Mouse (Mus musculus): ENCODE data around the gene Zfp868. TPM values are rescaled to one million over a fixed set of nuclear protein-coding genes. Genes with fewer than 3 reads are reported as not detected.
"Not testable (repeated sequence)": the region's sequence is repeated elsewhere in the genome, so short reads cannot be mapped to it uniquely, and the experiment has no call there.

The Zfp868 gene
- 0.11 and 0.16 TPM in 2 replicates for polyA plus RNA-seq (2012)

DNA sequence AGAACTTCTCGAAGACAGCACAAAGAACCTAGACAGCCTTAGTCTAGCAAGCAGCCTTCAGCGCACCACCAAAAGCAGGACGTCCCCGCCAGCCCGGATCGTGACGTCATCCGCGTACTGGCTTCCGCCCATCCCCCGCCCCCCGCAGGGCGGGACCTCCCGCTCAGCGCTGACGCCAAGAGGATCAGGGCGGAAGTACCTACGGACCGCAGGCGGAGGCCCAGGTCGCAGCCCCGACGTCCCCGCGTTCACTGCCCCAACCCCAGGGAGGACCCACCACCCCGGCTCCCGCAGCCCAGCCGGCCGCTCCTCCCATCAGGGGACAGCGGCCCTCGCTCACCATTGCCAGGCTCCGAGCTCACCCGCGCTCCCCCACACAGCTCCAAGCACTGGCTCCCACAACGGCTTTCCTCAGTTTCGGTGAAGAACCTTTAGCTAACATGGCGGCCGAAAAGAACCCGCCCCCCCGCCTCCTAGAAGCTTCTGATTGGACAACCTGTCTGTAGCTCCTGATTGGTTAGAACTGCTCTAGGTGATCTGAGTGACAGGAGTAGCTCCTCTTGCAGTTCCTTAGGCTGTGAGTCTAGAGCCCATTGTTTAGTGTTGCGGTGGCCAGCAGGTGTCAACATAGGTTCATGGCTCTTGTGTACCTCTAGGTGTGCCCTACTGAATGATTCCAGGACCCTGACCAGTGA is at the start of gene Zfp868:
Gene Zfp868 (minus strand): TSS at position 454 of the 695 bp plus-strand sequence.
- Histone ChIP-seq H3K9me3 (ENCODE audit: control insufficient read depth, low read length) (no peaks in the 10 kb centered on the region), H3K4me3 (replicated peaks) (peak within 1 kb of the TSS; percentile 95), H3K4me1 (ENCODE audit: control insufficient read depth) (peaks cover 23% of the 10 kb centered on the region), H3K36me3 (ENCODE audit: control insufficient read depth) (peaks cover 14% of the 10 kb centered on the region), H3K27me3 (ENCODE audit: control insufficient read depth) (no peaks in the 10 kb centered on the region)
- TF ChIP-seq TAL1 (IDR thresholded peaks at IDR 0.05; ENCODE audit: low read length) (no peak), GATA1 (IDR thresholded peaks at IDR 0.05; ENCODE audit: low read length) (no peak)

DNA sequence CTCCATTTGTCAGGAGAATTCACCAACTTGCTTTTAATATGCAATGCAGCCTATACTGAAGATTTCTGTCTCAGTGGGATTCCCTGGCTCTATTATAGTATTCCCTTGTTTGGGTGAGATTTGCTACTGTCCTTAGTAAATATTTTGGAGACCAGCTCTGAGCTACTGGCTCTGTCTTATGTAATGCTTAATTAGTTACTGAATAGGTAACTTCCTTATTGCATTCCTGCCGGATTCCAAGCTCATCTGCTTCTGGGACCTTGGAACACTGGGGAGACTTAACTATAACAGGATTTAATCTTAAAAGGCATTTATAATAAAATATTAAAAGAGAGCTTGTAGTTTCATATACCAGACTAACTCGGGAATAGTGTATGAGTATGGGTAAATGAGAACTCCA is 39.7 kb upstream of the Zfp868 start:
- not testable (repeated sequence) for H3K9me3 ChIP-seq (ENCODE audit: control insufficient read depth, low read length); H3K27me3 ChIP-seq (ENCODE audit: control insufficient read depth); H3K4me3 ChIP-seq (replicated peaks); H3K36me3 ChIP-seq (ENCODE audit: control insufficient read depth); H3K4me1 ChIP-seq (ENCODE audit: control insufficient read depth)

DNA sequence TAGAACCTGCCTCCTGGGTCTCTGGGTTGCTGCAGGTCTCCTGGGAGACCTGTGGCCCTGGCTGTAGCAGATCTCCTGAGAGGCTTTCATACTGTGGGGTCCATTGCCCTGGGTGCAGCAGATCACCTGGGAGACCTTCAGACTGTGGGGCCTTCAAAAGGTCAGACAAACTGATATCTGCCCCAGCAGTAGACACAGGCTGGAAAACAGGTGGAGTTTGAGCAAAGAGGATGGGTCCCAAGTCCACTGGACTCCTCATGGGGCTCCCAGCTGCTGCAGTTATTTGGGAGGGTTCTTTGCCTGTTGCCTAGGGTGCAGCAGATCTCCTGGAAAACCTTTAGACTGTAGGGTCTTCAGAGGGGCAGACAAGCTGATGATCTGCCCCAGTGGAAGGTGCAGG is 35.9 kb upstream of the Zfp868 start:
- Histone ChIP-seq H3K4me3 (replicated peaks) (no peak overlapping the region), H3K9me3 (ENCODE audit: control insufficient read depth, low read length) (peaks cover 2% of the 10 kb centered on the region; the same call in 1 of the 2 replicates), H3K4me1 (ENCODE audit: control insufficient read depth) (no peaks in the 10 kb centered on the region), H3K36me3 (ENCODE audit: control insufficient read depth) (no peaks in the 10 kb centered on the region; the same call in 1 of the 2 replicates), H3K27me3 (ENCODE audit: control insufficient read depth) (peaks cover 2% of the 10 kb centered on the region)
- TF ChIP-seq GATA1 (IDR thresholded peaks at IDR 0.05; ENCODE audit: low read length) (no peak), TAL1 (IDR thresholded peaks at IDR 0.05; ENCODE audit: low read length) (no peak)

DNA sequence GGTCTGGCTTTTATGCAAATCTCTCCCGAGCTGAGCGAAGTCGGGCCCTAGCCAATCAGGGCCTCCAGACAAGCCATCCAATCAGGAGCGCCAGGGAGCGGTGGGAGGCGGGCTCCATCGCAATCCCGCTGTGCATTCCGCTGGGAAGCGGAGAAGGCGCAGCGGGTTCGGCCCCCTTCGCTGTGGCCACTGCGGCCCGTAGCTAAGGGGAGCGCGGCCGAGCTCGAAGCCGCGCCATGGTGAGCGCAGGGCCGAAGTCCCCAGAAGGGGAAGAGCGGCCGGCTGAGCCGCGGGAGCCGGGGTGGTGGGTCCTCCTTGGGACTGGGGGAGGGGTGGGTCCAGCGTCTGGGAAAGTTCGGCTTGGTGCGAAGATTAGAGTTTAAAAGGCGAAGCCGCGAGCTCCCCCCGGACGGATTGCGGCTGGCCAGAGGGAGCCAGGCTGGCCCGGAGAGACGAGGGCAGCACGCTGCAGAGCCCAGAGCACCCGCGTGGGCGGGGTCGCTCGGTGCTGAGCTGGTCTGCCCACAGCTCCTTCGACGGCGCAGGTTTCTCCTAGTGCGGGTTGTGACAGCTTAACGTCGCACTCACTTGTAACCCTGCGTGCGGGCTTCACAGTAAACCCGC is 29.1 kb upstream of the Zfp868 start, which contains the start of gene Zfp964:
Gene Zfp964 (plus strand): TSS at position 122 of the 624 bp plus-strand sequence.
- Histone ChIP-seq H3K4me3 (replicated peaks) (peak within 1 kb of the TSS; percentile 56), H3K36me3 (ENCODE audit: control insufficient read depth) (no peaks in the 10 kb centered on the region), H3K9me3 (ENCODE audit: control insufficient read depth, low read length) (peaks cover 2% of the 10 kb centered on the region; the same call in 1 of the 2 replicates), H3K4me1 (ENCODE audit: control insufficient read depth) (peaks cover 7% of the 10 kb centered on the region), H3K27me3 (ENCODE audit: control insufficient read depth) (peaks cover 27% of the 10 kb centered on the region)
- TF ChIP-seq TAL1 (IDR thresholded peaks at IDR 0.05; ENCODE audit: low read length): no peak
- no peak for TF ChIP-seq GATA1 (IDR thresholded peaks at IDR 0.05; ENCODE audit: low read length)

DNA sequence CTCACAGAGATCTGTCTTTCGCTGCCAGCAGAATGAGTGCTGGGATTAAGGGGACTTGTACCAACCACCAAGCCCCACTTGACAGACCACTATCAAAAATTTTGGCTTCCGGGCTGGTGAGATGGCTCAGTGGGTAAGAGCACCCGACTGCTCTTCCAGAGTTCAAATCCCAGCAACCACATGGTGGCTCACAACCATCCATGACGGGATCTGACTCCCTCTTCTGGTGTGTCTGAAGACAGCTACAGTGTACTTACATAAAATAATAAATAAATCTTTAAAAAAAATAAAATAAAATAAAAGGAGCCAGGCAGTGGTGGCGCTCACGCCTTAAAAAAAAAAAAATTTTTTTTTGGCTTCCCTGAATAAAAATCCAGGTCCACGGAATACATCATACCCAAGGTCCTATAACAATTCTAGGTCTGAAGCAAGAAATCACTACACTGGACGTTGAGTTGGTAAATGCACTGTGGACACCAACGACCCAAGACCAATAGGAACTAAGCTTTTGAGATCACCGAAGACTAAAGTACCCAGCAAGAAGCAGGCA is 28.5 kb upstream of the Zfp868 start:
- H3K4me1 ChIP-seq (ENCODE audit: control insufficient read depth): peaks cover 7% of the 10 kb centered on the region
- TF ChIP-seq TAL1 (IDR thresholded peaks at IDR 0.05; ENCODE audit: low read length) (no peak), GATA1 (IDR thresholded peaks at IDR 0.05; ENCODE audit: low read length) (no peak)
- peaks cover 27% of the 10 kb centered on the region for H3K27me3 ChIP-seq (ENCODE audit: control insufficient read depth)
- H3K4me3 ChIP-seq (replicated peaks): peak overlapping the region; percentile 56
- no peaks in the 10 kb centered on the region for H3K9me3 ChIP-seq (ENCODE audit: control insufficient read depth, low read length)
- H3K36me3 ChIP-seq (ENCODE audit: control insufficient read depth): no peaks in the 10 kb centered on the region

DNA sequence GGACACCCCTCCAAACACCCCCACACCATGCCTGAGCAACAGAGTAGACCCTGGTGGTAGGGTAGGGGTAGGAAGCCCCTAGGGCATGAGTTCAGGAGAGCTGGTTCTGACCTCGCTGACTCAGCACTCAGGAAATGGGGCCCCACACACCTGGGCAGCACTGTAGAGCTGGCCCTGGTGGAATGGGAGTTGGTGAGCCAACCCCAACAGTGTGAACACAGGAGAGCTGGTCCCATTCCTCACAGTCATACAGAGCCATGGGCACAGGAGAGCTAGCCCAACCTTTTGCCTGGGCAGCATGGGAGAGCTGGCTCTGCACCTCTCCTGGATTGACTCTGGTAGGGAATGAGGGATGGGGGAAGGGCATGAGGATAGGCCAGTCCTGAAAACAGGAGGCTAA is 7.3 kb downstream of the Zfp868 start:
- H3K36me3 ChIP-seq (ENCODE audit: control insufficient read depth): peaks cover 64% of the 10 kb centered on the region
- no peaks in the 10 kb centered on the region for H3K9me3 ChIP-seq (ENCODE audit: control insufficient read depth, low read length)
- H3K27me3 ChIP-seq (ENCODE audit: control insufficient read depth): no peaks in the 10 kb centered on the region
- no peak overlapping the region for H3K4me3 ChIP-seq (replicated peaks)
- no peak for TF ChIP-seq GATA1 (IDR thresholded peaks at IDR 0.05; ENCODE audit: low read length)
- no peak for TF ChIP-seq TAL1 (IDR thresholded peaks at IDR 0.05; ENCODE audit: low read length)
- H3K4me1 ChIP-seq (ENCODE audit: control insufficient read depth): peaks cover 4% of the 10 kb centered on the region; the same call in 1 of the 2 replicates

DNA sequence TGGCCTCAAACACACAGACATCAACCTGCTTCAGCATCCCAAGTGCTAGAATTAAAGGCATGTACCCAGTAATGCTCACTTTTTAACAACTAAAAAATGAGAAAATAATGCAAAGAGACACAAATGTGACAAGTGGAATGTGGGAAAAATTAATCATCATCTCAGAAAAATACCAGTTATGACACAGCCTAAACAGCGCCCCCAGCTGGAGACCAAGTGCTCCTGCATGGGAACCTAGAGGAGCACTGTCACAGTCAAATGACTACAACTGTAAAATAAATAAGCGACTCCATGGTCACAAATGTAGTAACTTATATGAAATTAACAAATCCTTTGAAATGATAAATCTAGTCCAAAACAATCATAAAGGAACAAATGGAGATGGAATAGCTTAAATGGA is 10.7 kb downstream of the Zfp868 start:
- no peak overlapping the region for H3K4me3 ChIP-seq (replicated peaks)
- H3K9me3 ChIP-seq (ENCODE audit: control insufficient read depth, low read length): no peaks in the 10 kb centered on the region
- TF ChIP-seq GATA1 (IDR thresholded peaks at IDR 0.05; ENCODE audit: low read length) (no peak), TAL1 (IDR thresholded peaks at IDR 0.05; ENCODE audit: low read length) (no peak)
- H3K4me1 ChIP-seq (ENCODE audit: control insufficient read depth): peaks cover 2% of the 10 kb centered on the region; the same call in 1 of the 2 replicates
- no peaks in the 10 kb centered on the region for H3K27me3 ChIP-seq (ENCODE audit: control insufficient read depth)
- peaks cover 84% of the 10 kb centered on the region for H3K36me3 ChIP-seq (ENCODE audit: control insufficient read depth)

DNA sequence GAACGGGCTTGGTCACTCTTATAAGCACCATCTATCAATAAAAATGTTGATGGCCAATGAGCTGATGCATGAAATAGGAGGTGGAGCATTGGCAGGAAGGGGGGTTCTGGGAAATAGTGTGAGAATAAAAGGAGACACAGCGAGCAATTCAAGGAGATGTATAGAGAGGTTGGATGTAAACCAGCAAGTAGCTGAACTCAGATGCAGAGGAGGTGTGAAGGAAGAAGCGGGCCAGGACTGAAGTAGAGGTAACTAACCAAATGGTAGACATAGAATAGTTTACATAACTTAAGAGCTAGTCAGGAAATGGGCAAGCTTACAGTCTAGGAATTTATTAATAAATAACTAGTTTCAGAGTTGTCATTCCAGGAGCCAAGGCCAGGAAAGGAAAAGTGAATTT is 27.8 kb downstream of the Zfp868 start:
- not testable (repeated sequence) for H3K36me3 ChIP-seq (ENCODE audit: control insufficient read depth); H3K9me3 ChIP-seq (ENCODE audit: control insufficient read depth, low read length); H3K4me3 ChIP-seq (replicated peaks); H3K27me3 ChIP-seq (ENCODE audit: control insufficient read depth); H3K4me1 ChIP-seq (ENCODE audit: control insufficient read depth)

DNA sequence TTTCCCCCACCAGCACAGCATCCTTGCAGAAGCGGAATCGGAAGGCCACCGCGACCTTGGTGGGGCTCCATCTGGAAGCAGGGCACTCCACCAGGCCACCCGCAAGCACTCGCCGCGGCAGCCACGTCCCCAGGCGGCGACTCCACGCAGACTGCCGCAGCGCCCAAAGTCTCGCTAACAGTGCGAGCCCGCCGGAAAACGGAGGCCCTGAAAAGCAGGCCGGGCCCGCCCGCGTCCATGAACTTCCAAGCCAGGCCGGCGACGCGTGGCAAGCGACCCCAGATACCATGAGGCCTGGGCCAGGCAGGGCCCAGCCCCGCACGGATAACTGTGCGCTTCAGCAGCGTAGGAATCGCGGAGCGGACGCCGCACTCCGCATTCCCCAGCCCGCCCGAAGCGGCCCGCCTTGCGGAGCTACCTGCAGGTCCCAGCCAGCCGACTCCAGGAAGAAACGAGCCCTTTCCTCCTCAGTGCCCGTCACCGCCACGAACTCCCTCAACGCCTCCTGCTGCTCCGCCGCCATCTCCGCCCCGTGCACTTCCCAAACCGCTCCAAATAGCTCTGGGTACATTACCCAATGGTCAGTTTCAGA is 40.6 kb downstream of the Zfp868 start:
- TF ChIP-seq GATA1 (IDR thresholded peaks at IDR 0.05; ENCODE audit: low read length): no peak
- TF ChIP-seq TAL1 (IDR thresholded peaks at IDR 0.05; ENCODE audit: low read length): no peak
- no peaks in the 10 kb centered on the region for H3K4me1 ChIP-seq (ENCODE audit: control insufficient read depth)
- H3K36me3 ChIP-seq (ENCODE audit: control insufficient read depth): no peaks in the 10 kb centered on the region
- H3K4me3 ChIP-seq (replicated peaks): peak overlapping the region; percentile 44
- H3K27me3 ChIP-seq (ENCODE audit: control insufficient read depth): peaks cover 10% of the 10 kb centered on the region
- no peaks in the 10 kb centered on the region for H3K9me3 ChIP-seq (ENCODE audit: control insufficient read depth, low read length)

DNA sequence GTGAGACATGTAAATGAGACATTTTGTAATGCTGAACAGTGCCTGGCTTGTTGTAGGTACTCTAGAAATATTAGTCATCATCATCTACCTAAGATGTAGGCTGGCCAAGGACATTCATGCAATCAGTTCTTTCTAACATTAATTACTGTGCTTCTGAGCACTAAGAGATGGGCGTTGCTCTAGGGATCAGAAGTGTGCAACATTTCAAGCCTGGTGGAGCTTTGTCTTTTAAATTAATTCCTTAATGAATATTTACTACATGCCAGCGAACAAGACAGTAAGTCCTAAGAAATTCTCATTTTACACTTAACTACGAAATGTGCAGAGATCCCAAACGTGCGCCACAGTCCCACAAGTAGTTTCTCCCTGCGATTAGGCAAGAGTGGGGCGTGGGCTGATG is 41.1 kb downstream of the Zfp868 start:
- not testable (repeated sequence) for H3K4me1 ChIP-seq (ENCODE audit: control insufficient read depth); H3K4me3 ChIP-seq (replicated peaks); H3K36me3 ChIP-seq (ENCODE audit: control insufficient read depth); H3K27me3 ChIP-seq (ENCODE audit: control insufficient read depth); H3K9me3 ChIP-seq (ENCODE audit: control insufficient read depth, low read length)

All from erythroblast, embryonic 14.5 days (primary cell).